Mouse (Mus musculus): ENCODE measurements around the gene Pskh1. TPM values are rescaled to one million over a fixed set of nuclear protein-coding genes. Genes with fewer than 3 reads are reported as not detected.

Gene Pskh1
- 19.5 and 25.8 TPM in 2 replicates for polyA plus RNA-seq (2015; fragmentation: Nextera tagmentation; extraction: Ambion mirVana)

GRCm38 (mm10) chr8:105900180-105900940 is at the start of gene Pskh1:
TSS of gene Pskh1 (plus strand) at chr8:105900441.
- Histone ChIP-seq H3K36me3 (no peaks in the 10 kb centered on the region), H3K4me1 (replicated peaks) (peaks cover 12% of the 10 kb centered on the region)

GRCm38 (mm10) chr8:105850611-105851010 is 49.6 kb upstream of the Pskh1 start:
- H3K36me3 ChIP-seq = peaks cover 37% of the 10 kb centered on the region
- WGBS = 69% methylated on average over 7 of the region's 7 CpGs
- no peaks in the 10 kb centered on the region for H3K9me3 ChIP-seq (replicated peaks)
- H3K27me3 ChIP-seq = no peaks in the 10 kb centered on the region
- peak overlapping the region; percentile 75 for H3K4me2 ChIP-seq
- no peak overlapping the region for H3K9ac ChIP-seq
- peaks cover 18% of the 10 kb centered on the region for H3K4me1 ChIP-seq (replicated peaks)
- ATAC-seq (replicated peaks; ENCODE audit: insufficient number of reproducible peaks, insufficient read depth, low FRiP score, low read depth) = no peak
- peak overlapping the region; percentile 26 for H3K4me3 ChIP-seq
- no peak overlapping the region for H3K27ac ChIP-seq

More at GRCm38 (mm10) chr8:105900180-105900940, at the start of gene Pskh1:
- Histone ChIP-seq H3K27ac (peak within 1 kb of the TSS; percentile 93), H3K27me3 (no peaks in the 10 kb centered on the region), H3K4me3 (peak within 1 kb of the TSS; percentile 97), H3K9me3 (replicated peaks) (no peaks in the 10 kb centered on the region), H3K9ac (peak within 1 kb of the TSS; percentile 99), H3K4me2 (peak within 1 kb of the TSS; percentile 70)
- peak; percentile 95 for ATAC-seq (replicated peaks; ENCODE audit: insufficient number of reproducible peaks, insufficient read depth, low FRiP score, low read depth)
- WGBS = under 1% methylated on average over 68 of the region's 68 CpGs

- Histone ChIP-seq H3K4me1 (replicated peaks) (peaks cover 27% of the 10 kb centered on the region), H3K9me3 (replicated peaks) (no peaks in the 10 kb centered on the region), H3K4me2 (peak overlapping the region; percentile 75), H3K27ac (peak overlapping the region; percentile 68), H3K9ac (peak overlapping the region; percentile 70), H3K27me3 (no peaks in the 10 kb centered on the region), H3K36me3 (peaks cover 26% of the 10 kb centered on the region), H3K4me3 (peak overlapping the region; percentile 69)
- ATAC-seq (replicated peaks; ENCODE audit: insufficient number of reproducible peaks, insufficient read depth, low FRiP score, low read depth) = peak; percentile 63; the same call in 1 of the 2 replicates
- WGBS = under 1% methylated on average over 34 of the region's 34 CpGs
Measured at GRCm38 (mm10) chr8:105851651-105852143, 48.5 kb upstream of the Pskh1 start.

GRCm38 (mm10) chr8:105852146-105852729 is 48.0 kb upstream of the Pskh1 start:
- no peak overlapping the region for H3K9ac ChIP-seq
- H3K27me3 ChIP-seq = no peaks in the 10 kb centered on the region
- 0 out of 2 replicates have a peak overlapping the region, but pooled peaks have one; percentile 68 for H3K27ac ChIP-seq
- peak overlapping the region; percentile 69 for H3K4me3 ChIP-seq
- H3K4me1 ChIP-seq (replicated peaks) = peaks cover 32% of the 10 kb centered on the region
- H3K9me3 ChIP-seq (replicated peaks) = no peaks in the 10 kb centered on the region
- 79% methylated on average over 12 of the region's 12 CpGs for WGBS
- no peak for ATAC-seq (replicated peaks; ENCODE audit: insufficient number of reproducible peaks, insufficient read depth, low FRiP score, low read depth)
- peak overlapping the region; percentile 75; the same call in 1 of the 2 replicates for H3K4me2 ChIP-seq
- H3K36me3 ChIP-seq = peaks cover 21% of the 10 kb centered on the region

- Histone ChIP-seq H3K27me3 (no peaks in the 10 kb centered on the region), H3K4me3 (no peak within 1 kb of the TSS), H3K9me3 (replicated peaks) (no peaks in the 10 kb centered on the region), H3K36me3 (peaks cover 13% of the 10 kb centered on the region), H3K4me1 (replicated peaks) (peaks cover 41% of the 10 kb centered on the region), H3K27ac (0 out of 2 replicates have a peak within 1 kb of the TSS, but pooled peaks have one; percentile 68), H3K4me2 (no peak within 1 kb of the TSS; the same call in 1 of the 2 replicates), H3K9ac (no peak within 1 kb of the TSS)
- no peak for ATAC-seq (replicated peaks; ENCODE audit: insufficient number of reproducible peaks, insufficient read depth, low FRiP score, low read depth)
- 86% methylated on average over 3 of the region's 3 CpGs for WGBS
Measured at GRCm38 (mm10) chr8:105853178-105853577, 47.1 kb upstream of the Pskh1 start, which contains the start of gene Cenpt. TSS of gene Cenpt (minus strand) at chr8:105853278.

- peaks cover 42% of the 10 kb centered on the region for H3K4me1 ChIP-seq (replicated peaks)
- peak overlapping the region; percentile 95 for H3K4me2 ChIP-seq
- no peaks in the 10 kb centered on the region for H3K27me3 ChIP-seq
- ATAC-seq (replicated peaks; ENCODE audit: insufficient number of reproducible peaks, insufficient read depth, low FRiP score, low read depth) = no peak
- H3K36me3 ChIP-seq = peaks cover 2% of the 10 kb centered on the region
- peak overlapping the region; percentile 78 for H3K4me3 ChIP-seq
- no peaks in the 10 kb centered on the region for H3K9me3 ChIP-seq (replicated peaks)
- peak overlapping the region; percentile 88; the same call in 1 of the 2 replicates for H3K27ac ChIP-seq
- WGBS = 26% methylated on average over 8 of the region's 8 CpGs
- H3K9ac ChIP-seq = peak overlapping the region; percentile 80; the same call in 1 of the 2 replicates
Measured at GRCm38 (mm10) chr8:105854303-105854702, 45.9 kb upstream of the Pskh1 start.

GRCm38 (mm10) chr8:105854715-105855216 is 45.5 kb upstream of the Pskh1 start, which contains the start of gene Thap11:
TSS of gene Thap11 (plus strand) at chr8:105855132.
- under 1% methylated on average over 43 of the region's 43 CpGs for whole genome bisulfite sequencing

GRCm38 (mm10) chr8:105855248-105856167 is 44.7 kb upstream of the Pskh1 start:
- ATAC-seq (replicated peaks; ENCODE audit: insufficient number of reproducible peaks, insufficient read depth, low FRiP score, low read depth) = peak; percentile 48
- peak overlapping the region; percentile 95 for H3K4me2 ChIP-seq
- H3K4me1 ChIP-seq (replicated peaks) = peaks cover 43% of the 10 kb centered on the region
- H3K9ac ChIP-seq = peak overlapping the region; percentile 80
- under 1% methylated on average over 71 of the region's 71 CpGs for WGBS
- H3K36me3 ChIP-seq = no peaks in the 10 kb centered on the region
- no peaks in the 10 kb centered on the region for H3K27me3 ChIP-seq
- H3K4me3 ChIP-seq = peak overlapping the region; percentile 78
- peak overlapping the region; percentile 88 for H3K27ac ChIP-seq
- no peaks in the 10 kb centered on the region for H3K9me3 ChIP-seq (replicated peaks)

More at GRCm38 (mm10) chr8:105854715-105855216, 45.5 kb upstream of the Pskh1 start, which contains the start of gene Thap11:
- peaks cover 44% of the 10 kb centered on the region for H3K4me1 ChIP-seq (replicated peaks)
- peak within 1 kb of the TSS; percentile 88 for H3K27ac ChIP-seq
- H3K9me3 ChIP-seq (replicated peaks) = no peaks in the 10 kb centered on the region
- H3K9ac ChIP-seq = peak within 1 kb of the TSS; percentile 80
- peak within 1 kb of the TSS; percentile 78 for H3K4me3 ChIP-seq
- peak within 1 kb of the TSS; percentile 95 for H3K4me2 ChIP-seq
- ATAC-seq (replicated peaks; ENCODE audit: insufficient number of reproducible peaks, insufficient read depth, low FRiP score, low read depth) = peak; percentile 90
- no peaks in the 10 kb centered on the region for H3K27me3 ChIP-seq
- H3K36me3 ChIP-seq = no peaks in the 10 kb centered on the region

- 11% methylated on average over 15 of the region's 15 CpGs for WGBS
- Histone ChIP-seq H3K4me3 (peak overlapping the region; percentile 78), H3K27me3 (no peaks in the 10 kb centered on the region), H3K4me1 (replicated peaks) (peaks cover 39% of the 10 kb centered on the region), H3K4me2 (peak overlapping the region; percentile 95), H3K9me3 (replicated peaks) (no peaks in the 10 kb centered on the region), H3K9ac (peak overlapping the region; percentile 80), H3K36me3 (no peaks in the 10 kb centered on the region), H3K27ac (peak overlapping the region; percentile 88)
- no peak for ATAC-seq (replicated peaks; ENCODE audit: insufficient number of reproducible peaks, insufficient read depth, low FRiP score, low read depth)
Measured at GRCm38 (mm10) chr8:105856168-105856835, 43.9 kb upstream of the Pskh1 start.

- Histone ChIP-seq H3K27ac (no peak overlapping the region), H3K4me2 (no peak overlapping the region), H3K4me1 (replicated peaks) (peaks cover 53% of the 10 kb centered on the region), H3K9ac (no peak overlapping the region), H3K9me3 (replicated peaks) (no peaks in the 10 kb centered on the region), H3K4me3 (no peak overlapping the region), H3K36me3 (no peaks in the 10 kb centered on the region), H3K27me3 (no peaks in the 10 kb centered on the region)
- WGBS = 83% methylated on average over 5 of the region's 5 CpGs
- ATAC-seq (replicated peaks; ENCODE audit: insufficient number of reproducible peaks, insufficient read depth, low FRiP score, low read depth) = no peak
Measured at GRCm38 (mm10) chr8:105858495-105858894, 41.7 kb upstream of the Pskh1 start.
